Mouse (Mus musculus) liver, postnatal 0 days (tissue): ENCODE measurements around the gene Slc24a3.

ENCODE experiments used
- CTCF ChIP-seq: sonication (generic); IDR thresholded peaks from 2 replicates; pipeline ENCODE4 v1.5.1; 2016; ENCODE audit warnings: antibody characterized with exemption, low read depth
- EP300 ChIP-seq: IDR thresholded peaks from 2 replicates; pipeline ENCODE4 v1.6.1; 2016; ENCODE audit warnings: antibody characterized with exemption, low read depth, mild to moderate bottlenecking

GRCm38 (mm10) chr2:145225640-145226039 is 58.1 kb downstream of the Slc24a3 start:
- TF ChIP-seq CTCF (no peak), EP300 (no peak)
